Mouse (Mus musculus): ENCODE data around the gene Gbgt1. TPM values are rescaled to one million over a fixed set of nuclear protein-coding genes. Genes with fewer than 3 reads are reported as not detected.

The Gbgt1 gene
- polyA plus RNA-seq, 1 experiment: not detected

DNA sequence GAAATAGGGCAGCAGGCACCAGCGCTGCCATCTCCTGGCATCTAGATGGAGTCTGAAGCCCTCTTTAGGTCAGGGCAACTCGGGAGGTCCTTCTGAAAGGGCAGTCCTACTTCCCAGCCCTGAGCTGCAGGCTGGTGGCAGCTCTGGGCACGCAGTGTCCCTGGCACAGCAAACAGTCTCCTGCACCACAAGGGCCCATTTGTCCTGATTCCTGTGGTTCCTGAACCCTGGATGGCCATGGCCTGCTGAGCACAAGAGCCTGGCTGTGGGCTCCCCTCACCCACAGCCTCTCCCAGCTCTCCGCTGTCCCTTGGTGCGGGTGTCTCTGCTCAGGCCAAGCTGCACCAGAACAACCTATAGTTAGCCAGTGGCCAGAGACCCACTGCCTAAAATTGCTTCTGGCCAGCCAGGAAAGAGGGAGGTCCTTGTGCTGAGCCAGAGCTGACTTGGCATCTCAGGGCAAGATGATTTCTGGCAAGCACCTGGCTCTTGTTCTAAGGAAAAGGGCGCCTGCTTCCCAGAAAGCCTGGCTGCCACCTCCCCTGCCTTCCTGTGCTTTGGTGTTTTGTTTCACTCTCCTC, 25.0 kb downstream of the Gbgt1 start:
- TF ChIP-seq CTCF (IDR thresholded peaks at IDR 0.05; ENCODE audit: control insufficient read depth, insufficient read depth, low read length) (no peak), POLR2A (IDR thresholded peaks at IDR 0.05; ENCODE audit: borderline replicate concordance, control insufficient read depth, low read depth, low read length) (no peak)
- no peak overlapping the region for H3K27ac ChIP-seq (ENCODE audit: control insufficient read depth, insufficient read depth, low read depth, low read length, poor library complexity)
- peaks cover 6% of the 10 kb centered on the region for H3K4me1 ChIP-seq (ENCODE audit: control insufficient read depth, insufficient read depth, low read length)
- H3K4me3 ChIP-seq (replicated peaks; ENCODE audit: control insufficient read depth, low read depth, low read length): no peak overlapping the region
- 82% methylated on average over 6 of the region's 6 CpGs for WGBS

DNA sequence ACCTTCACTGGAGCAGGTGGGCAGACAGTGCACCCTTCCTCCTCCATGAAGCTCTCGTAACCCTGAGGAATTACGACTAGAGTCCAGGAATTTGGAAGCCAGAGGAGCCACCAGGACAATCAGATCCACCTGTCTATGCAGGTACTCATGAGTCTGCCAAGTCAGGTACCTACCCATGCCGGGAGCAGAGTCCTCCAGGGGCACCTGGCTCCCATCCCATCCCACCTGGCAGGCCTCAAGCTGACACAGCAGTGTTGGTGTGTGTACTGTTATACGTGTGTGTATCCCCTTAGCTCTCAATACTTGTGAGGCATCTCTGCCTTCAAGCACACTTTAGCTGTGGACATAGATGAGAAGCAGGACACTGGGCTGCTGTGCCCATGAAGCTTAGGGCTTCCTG, 25.5 kb downstream of the Gbgt1 start:
- H3K4me3 ChIP-seq (replicated peaks; ENCODE audit: control insufficient read depth, low read depth, low read length): no peak overlapping the region
- H3K4me1 ChIP-seq (ENCODE audit: control insufficient read depth, insufficient read depth, low read length): peaks cover 6% of the 10 kb centered on the region
- WGBS: 82% methylated on average over 4 of the region's 4 CpGs

DNA sequence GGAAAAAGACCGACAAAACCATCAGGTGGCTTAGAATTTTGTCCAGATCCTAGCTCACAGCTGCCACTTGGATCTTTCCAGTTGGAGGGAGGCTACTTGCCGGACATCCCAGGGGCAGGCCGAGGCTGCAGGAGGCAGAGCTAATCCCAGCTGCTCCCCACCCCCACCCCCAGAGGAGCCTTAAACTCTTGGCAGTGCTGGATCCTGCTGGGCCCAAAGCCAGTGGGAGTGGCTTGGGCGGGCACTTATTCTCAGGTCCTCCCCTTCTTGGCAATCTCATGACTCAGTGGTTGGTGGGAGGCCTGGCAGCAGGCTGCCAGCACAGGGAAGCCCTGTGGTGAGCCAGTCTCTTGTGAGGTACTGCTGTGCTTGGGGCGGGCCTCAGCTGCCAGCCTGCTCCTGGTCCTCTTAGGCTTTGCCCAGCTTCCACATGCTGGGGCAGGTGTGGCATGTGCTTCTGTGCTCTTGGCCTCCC, 27.0 kb downstream of the Gbgt1 start:
- H3K4me3 ChIP-seq (replicated peaks; ENCODE audit: control insufficient read depth, low read depth, low read length): no peak overlapping the region
- H3K4me1 ChIP-seq (ENCODE audit: control insufficient read depth, insufficient read depth, low read length): peaks cover 6% of the 10 kb centered on the region
- WGBS: 33% methylated on average over 5 of the region's 5 CpGs
- no peak overlapping the region for H3K27ac ChIP-seq (ENCODE audit: control insufficient read depth, insufficient read depth, low read depth, low read length, poor library complexity)
- TF ChIP-seq POLR2A (IDR thresholded peaks at IDR 0.05; ENCODE audit: borderline replicate concordance, control insufficient read depth, low read depth, low read length): no peak
- TF ChIP-seq CTCF (IDR thresholded peaks at IDR 0.05; ENCODE audit: control insufficient read depth, insufficient read depth, low read length): no peak

More for the DNA sequence above, 25.5 kb downstream of the Gbgt1 start:
- H3K27ac ChIP-seq (ENCODE audit: control insufficient read depth, insufficient read depth, low read depth, low read length, poor library complexity): no peak overlapping the region
- TF ChIP-seq CTCF (IDR thresholded peaks at IDR 0.05; ENCODE audit: control insufficient read depth, insufficient read depth, low read length): no peak
- TF ChIP-seq POLR2A (IDR thresholded peaks at IDR 0.05; ENCODE audit: borderline replicate concordance, control insufficient read depth, low read depth, low read length): no peak

DNA sequence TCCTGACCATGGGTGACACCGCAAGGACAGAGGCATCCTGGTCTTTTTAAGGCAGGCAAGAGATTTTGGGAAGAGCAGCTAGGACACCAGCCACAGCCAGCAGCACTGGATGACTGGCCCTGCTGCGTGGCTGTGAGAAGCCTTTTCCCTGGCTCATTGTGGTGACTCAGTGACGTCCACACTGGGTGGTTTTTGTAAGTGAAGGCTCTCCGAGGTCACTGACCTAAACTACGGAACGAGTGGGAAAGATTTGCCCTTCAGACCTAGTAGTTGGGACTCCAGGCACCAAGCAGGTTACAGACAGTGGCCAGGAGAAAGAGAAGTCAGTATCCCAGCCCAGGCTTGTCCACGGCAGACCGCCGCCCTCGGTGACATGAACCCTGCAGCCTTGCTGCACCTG, 27.7 kb downstream of the Gbgt1 start:
- Histone ChIP-seq H3K27ac (ENCODE audit: control insufficient read depth, insufficient read depth, low read depth, low read length, poor library complexity) (no peak overlapping the region), H3K4me1 (ENCODE audit: control insufficient read depth, insufficient read depth, low read length) (peaks cover 6% of the 10 kb centered on the region), H3K4me3 (replicated peaks; ENCODE audit: control insufficient read depth, low read depth, low read length) (no peak overlapping the region)
- 77% methylated on average over 10 of the region's 10 CpGs for WGBS
- TF ChIP-seq POLR2A (IDR thresholded peaks at IDR 0.05; ENCODE audit: borderline replicate concordance, control insufficient read depth, low read depth, low read length): no peak

DNA sequence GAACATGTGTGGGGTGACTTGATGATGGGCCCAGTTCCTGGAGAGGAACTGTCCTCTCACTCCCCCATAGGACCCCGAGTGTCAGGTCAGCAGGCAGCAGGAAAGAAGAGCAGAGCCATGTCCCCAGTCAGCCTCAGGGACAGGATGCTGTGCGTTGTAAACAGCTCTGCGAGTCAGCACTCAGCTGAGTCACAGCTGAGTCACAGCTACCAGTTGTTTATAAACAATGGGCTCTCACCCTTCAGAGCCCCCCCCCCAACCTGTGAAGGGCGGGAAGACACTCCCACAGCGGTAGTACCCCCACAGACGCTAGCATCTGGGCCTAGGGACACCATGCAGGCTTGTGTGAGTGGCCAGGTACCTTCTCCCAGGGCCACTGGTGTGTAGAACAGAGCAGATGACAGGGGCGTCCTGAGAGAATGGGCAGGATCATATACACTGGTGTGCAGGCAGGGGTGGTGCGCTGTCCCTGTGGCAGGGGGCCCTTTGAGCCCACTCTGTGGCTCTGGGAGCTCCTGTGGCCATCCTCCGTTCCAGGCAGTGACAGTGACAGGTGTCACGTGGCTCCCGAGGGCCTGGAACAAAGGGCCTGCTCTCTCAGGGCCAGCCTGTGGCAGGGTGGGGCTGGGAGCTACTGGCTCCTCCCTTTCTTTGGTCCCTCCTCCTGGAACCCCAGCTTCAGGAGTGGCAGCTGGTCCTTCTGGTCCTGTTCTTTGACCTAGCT, 28.7 kb downstream of the Gbgt1 start:
- TF ChIP-seq POLR2A (IDR thresholded peaks at IDR 0.05; ENCODE audit: borderline replicate concordance, control insufficient read depth, low read depth, low read length) (no peak), CTCF (IDR thresholded peaks at IDR 0.05; ENCODE audit: control insufficient read depth, insufficient read depth, low read length) (no peak)
- peaks cover 6% of the 10 kb centered on the region for H3K4me1 ChIP-seq (ENCODE audit: control insufficient read depth, insufficient read depth, low read length)

DNA sequence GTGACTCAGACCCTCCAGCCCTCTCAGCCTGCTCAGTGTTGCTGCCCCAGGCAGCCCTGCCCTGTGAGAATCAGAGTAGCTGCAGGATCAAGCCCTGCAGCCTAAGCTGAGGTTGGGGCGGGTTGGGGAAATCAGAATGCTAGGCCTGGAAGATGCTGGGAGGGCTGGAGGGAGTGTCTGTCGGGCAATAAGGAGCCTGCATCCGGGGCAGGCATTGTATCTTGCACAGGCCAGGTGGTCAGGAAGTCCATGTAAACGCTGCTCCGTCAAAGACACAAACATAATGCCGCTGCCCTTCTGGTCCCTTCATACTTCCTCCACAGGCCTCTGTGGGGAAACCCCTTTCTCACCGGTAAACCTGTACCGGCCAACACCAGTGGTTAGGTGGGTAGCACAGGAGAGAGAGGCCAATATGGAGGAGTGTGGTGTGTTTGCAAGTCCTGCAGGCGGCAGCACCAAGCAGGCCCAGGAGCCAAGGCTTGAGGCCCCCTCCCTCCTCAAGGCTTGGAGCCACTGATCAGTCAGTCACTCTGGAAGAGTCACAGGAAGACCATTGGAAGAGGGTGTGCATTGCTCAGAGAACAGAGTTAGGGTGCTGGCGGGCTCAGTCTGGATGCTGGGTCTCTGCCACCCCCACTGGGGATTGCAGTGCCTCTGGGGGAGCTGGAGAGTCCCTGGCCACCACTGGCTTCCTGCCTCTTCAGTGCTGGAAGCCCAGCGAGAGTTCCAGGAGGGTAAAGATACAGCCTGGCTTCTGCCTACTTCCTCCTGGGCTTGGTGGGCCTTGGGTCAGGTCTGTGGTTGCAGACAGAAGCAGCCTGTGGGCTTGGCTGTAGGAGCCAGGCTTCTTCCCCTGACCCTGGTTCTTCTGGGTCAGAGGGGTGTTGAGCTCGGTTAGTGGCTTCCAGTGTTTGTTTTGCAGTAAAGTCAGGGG, 29.5 kb downstream of the Gbgt1 start:
- peak; percentile 41; the same call in 1 of the 2 replicates for TF ChIP-seq CTCF (IDR thresholded peaks at IDR 0.05; ENCODE audit: control insufficient read depth, insufficient read depth, low read length)
- TF ChIP-seq POLR2A (IDR thresholded peaks at IDR 0.05; ENCODE audit: borderline replicate concordance, control insufficient read depth, low read depth, low read length): peak; percentile 25; the same call in 1 of the 2 replicates
- peaks cover 6% of the 10 kb centered on the region for H3K4me1 ChIP-seq (ENCODE audit: control insufficient read depth, insufficient read depth, low read length)
- H3K27ac ChIP-seq (ENCODE audit: control insufficient read depth, insufficient read depth, low read depth, low read length, poor library complexity): peak overlapping the region; percentile 68
- H3K4me3 ChIP-seq (replicated peaks; ENCODE audit: control insufficient read depth, low read depth, low read length): no peak overlapping the region
- WGBS: 8% methylated on average over 12 of the region's 12 CpGs

More for the DNA sequence above, 28.7 kb downstream of the Gbgt1 start:
- 24% methylated on average over 11 of the region's 11 CpGs for WGBS
- no peak overlapping the region for H3K4me3 ChIP-seq (replicated peaks; ENCODE audit: control insufficient read depth, low read depth, low read length)
- H3K27ac ChIP-seq (ENCODE audit: control insufficient read depth, insufficient read depth, low read depth, low read length, poor library complexity): peak overlapping the region; percentile 68

DNA sequence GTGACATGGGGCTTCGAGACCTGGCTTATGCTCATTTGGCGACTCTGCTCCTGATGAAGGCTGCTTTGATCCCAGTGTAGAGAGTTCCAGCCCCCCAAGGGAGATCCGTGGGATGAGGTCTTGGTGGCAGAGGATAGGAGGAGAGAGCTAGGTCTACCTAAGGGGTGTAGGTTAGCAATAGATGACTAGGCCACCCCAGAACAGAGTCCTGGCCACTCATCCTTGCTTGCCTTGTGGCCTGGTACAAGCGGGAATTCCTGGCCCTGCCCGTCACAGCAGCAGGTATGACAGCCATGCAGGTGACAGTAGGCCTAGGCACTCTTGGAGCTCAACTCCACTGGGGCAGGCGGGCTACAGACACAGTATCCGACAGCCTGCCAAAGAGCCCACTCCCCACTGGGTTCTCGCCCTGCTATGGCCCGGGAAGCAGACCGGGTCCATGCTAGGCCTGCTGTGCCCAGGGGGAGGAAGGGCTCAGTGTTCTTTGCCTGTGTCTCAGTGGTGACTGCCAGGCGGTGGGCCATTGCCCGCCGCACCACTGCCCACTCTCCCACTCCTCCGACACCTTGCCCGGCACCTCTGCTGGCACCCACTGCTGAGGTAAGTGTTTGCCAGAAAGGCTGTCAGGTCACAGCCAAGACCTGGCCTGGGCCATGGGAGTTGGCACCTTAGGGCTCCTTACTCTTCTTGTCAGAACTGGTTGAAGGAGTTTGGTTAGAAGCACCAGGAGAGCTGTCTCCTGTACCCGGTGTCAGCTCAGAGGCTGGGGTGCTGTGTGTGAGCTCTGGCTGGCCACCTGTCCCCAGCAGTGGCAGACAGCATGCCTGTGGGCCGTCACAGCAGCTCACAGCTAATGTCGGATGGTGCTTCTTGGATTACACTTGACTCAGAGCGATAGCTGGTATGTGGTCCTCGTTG, 31.0 kb downstream of the Gbgt1 start:
- TF ChIP-seq POLR2A (IDR thresholded peaks at IDR 0.05; ENCODE audit: borderline replicate concordance, control insufficient read depth, low read depth, low read length) (no peak), CTCF (IDR thresholded peaks at IDR 0.05; ENCODE audit: control insufficient read depth, insufficient read depth, low read length) (no peak)
- Histone ChIP-seq H3K4me3 (replicated peaks; ENCODE audit: control insufficient read depth, low read depth, low read length) (no peak overlapping the region), H3K4me1 (ENCODE audit: control insufficient read depth, insufficient read depth, low read length) (peaks cover 6% of the 10 kb centered on the region), H3K27ac (ENCODE audit: control insufficient read depth, insufficient read depth, low read depth, low read length, poor library complexity) (no peak overlapping the region)
- WGBS: 84% methylated on average over 20 of the region's 20 CpGs

Measured in bone marrow, adult 2 months (tissue).